Mouse (Mus musculus): Measurements from ENCODE around the gene Zmiz1. TPM values are rescaled to one million over a fixed set of nuclear protein-coding genes. Genes with fewer than 3 reads are reported as not detected.

The Zmiz1 gene
- polyA plus RNA-seq, 1 experiment = 27.2 TPM

- no peak overlapping the region for H3K27ac ChIP-seq (ENCODE audit: control insufficient read depth, insufficient read depth, low read depth, low read length, poor library complexity)
- no peak overlapping the region for H3K4me3 ChIP-seq (replicated peaks; ENCODE audit: control insufficient read depth, low read depth, low read length)
- TF ChIP-seq POLR2A (IDR thresholded peaks at IDR 0.05; ENCODE audit: borderline replicate concordance, control insufficient read depth, low read depth, low read length) (no peak), CTCF (IDR thresholded peaks at IDR 0.05; ENCODE audit: control insufficient read depth, insufficient read depth, low read length) (no peak)
- peaks cover 1% of the 10 kb centered on the region for H3K4me1 ChIP-seq (ENCODE audit: control insufficient read depth, insufficient read depth, low read length)
- WGBS = 82% methylated on average over 3 of the region's 3 CpGs
Measured at GRCm38 (mm10) chr14:25627599-25628255, 168.7 kb downstream of the Zmiz1 start.

GRCm38 (mm10) chr14:25628448-25629099 is 169.6 kb downstream of the Zmiz1 start:
- H3K4me1 ChIP-seq (ENCODE audit: control insufficient read depth, insufficient read depth, low read length) = peaks cover 1% of the 10 kb centered on the region
- TF ChIP-seq CTCF (IDR thresholded peaks at IDR 0.05; ENCODE audit: control insufficient read depth, insufficient read depth, low read length) (no peak), POLR2A (IDR thresholded peaks at IDR 0.05; ENCODE audit: borderline replicate concordance, control insufficient read depth, low read depth, low read length) (no peak)
- H3K4me3 ChIP-seq (replicated peaks; ENCODE audit: control insufficient read depth, low read depth, low read length) = no peak overlapping the region
- WGBS = 47% methylated on average over 5 of the region's 5 CpGs
- no peak overlapping the region for H3K27ac ChIP-seq (ENCODE audit: control insufficient read depth, insufficient read depth, low read depth, low read length, poor library complexity)

GRCm38 (mm10) chr14:25629866-25630606 is 171.1 kb downstream of the Zmiz1 start:
- TF ChIP-seq CTCF (IDR thresholded peaks at IDR 0.05; ENCODE audit: control insufficient read depth, insufficient read depth, low read length) (no peak), POLR2A (IDR thresholded peaks at IDR 0.05; ENCODE audit: borderline replicate concordance, control insufficient read depth, low read depth, low read length) (no peak)
- Histone ChIP-seq H3K4me1 (ENCODE audit: control insufficient read depth, insufficient read depth, low read length) (peaks cover 1% of the 10 kb centered on the region), H3K27ac (ENCODE audit: control insufficient read depth, insufficient read depth, low read depth, low read length, poor library complexity) (no peak overlapping the region), H3K4me3 (replicated peaks; ENCODE audit: control insufficient read depth, low read depth, low read length) (no peak overlapping the region)
- WGBS = 77% methylated on average over 12 of the region's 12 CpGs

GRCm38 (mm10) chr14:25630647-25631409 is 171.8 kb downstream of the Zmiz1 start:
- TF ChIP-seq POLR2A (IDR thresholded peaks at IDR 0.05; ENCODE audit: borderline replicate concordance, control insufficient read depth, low read depth, low read length) (no peak), CTCF (IDR thresholded peaks at IDR 0.05; ENCODE audit: control insufficient read depth, insufficient read depth, low read length) (no peak)
- 86% methylated on average over 7 of the region's 7 CpGs for WGBS
- peaks cover 1% of the 10 kb centered on the region for H3K4me1 ChIP-seq (ENCODE audit: control insufficient read depth, insufficient read depth, low read length)

GRCm38 (mm10) chr14:25631481-25631880 is 172.5 kb downstream of the Zmiz1 start:
- Histone ChIP-seq H3K4me1 (ENCODE audit: control insufficient read depth, insufficient read depth, low read length) (peaks cover 1% of the 10 kb centered on the region), H3K4me3 (replicated peaks; ENCODE audit: control insufficient read depth, low read depth, low read length) (no peak overlapping the region), H3K27ac (ENCODE audit: control insufficient read depth, insufficient read depth, low read depth, low read length, poor library complexity) (no peak overlapping the region)
- TF ChIP-seq POLR2A (IDR thresholded peaks at IDR 0.05; ENCODE audit: borderline replicate concordance, control insufficient read depth, low read depth, low read length) = no peak
- no peak for TF ChIP-seq CTCF (IDR thresholded peaks at IDR 0.05; ENCODE audit: control insufficient read depth, insufficient read depth, low read length)
- WGBS = 74% methylated on average over 6 of the region's 6 CpGs

More at GRCm38 (mm10) chr14:25630647-25631409, 171.8 kb downstream of the Zmiz1 start:
- no peak overlapping the region for H3K4me3 ChIP-seq (replicated peaks; ENCODE audit: control insufficient read depth, low read depth, low read length)
- no peak overlapping the region for H3K27ac ChIP-seq (ENCODE audit: control insufficient read depth, insufficient read depth, low read depth, low read length, poor library complexity)

- no peak for TF ChIP-seq POLR2A (IDR thresholded peaks at IDR 0.05; ENCODE audit: borderline replicate concordance, control insufficient read depth, low read depth, low read length)
- Histone ChIP-seq H3K27ac (ENCODE audit: control insufficient read depth, insufficient read depth, low read depth, low read length, poor library complexity) (no peak overlapping the region), H3K4me1 (ENCODE audit: control insufficient read depth, insufficient read depth, low read length) (peaks cover 1% of the 10 kb centered on the region), H3K4me3 (replicated peaks; ENCODE audit: control insufficient read depth, low read depth, low read length) (no peak overlapping the region)
- WGBS = 66% methylated on average over 14 of the region's 14 CpGs
Measured at GRCm38 (mm10) chr14:25633539-25634300, 174.7 kb downstream of the Zmiz1 start.

GRCm38 (mm10) chr14:25634328-25634727 is 175.3 kb downstream of the Zmiz1 start:
- Histone ChIP-seq H3K4me3 (replicated peaks; ENCODE audit: control insufficient read depth, low read depth, low read length) (no peak overlapping the region), H3K27ac (ENCODE audit: control insufficient read depth, insufficient read depth, low read depth, low read length, poor library complexity) (no peak overlapping the region), H3K4me1 (ENCODE audit: control insufficient read depth, insufficient read depth, low read length) (no peaks in the 10 kb centered on the region; the same call in 1 of the 2 replicates)
- TF ChIP-seq CTCF (IDR thresholded peaks at IDR 0.05; ENCODE audit: control insufficient read depth, insufficient read depth, low read length) (no peak), POLR2A (IDR thresholded peaks at IDR 0.05; ENCODE audit: borderline replicate concordance, control insufficient read depth, low read depth, low read length) (no peak)
- 9% methylated on average over 9 of the region's 9 CpGs for WGBS
